In genomic region chr13:64429328-64429727, GRCm38 (mm10) we compare ENCODE assay signal across 10 mouse cellular contexts. TPM values are rescaled to one million over a fixed set of nuclear protein-coding genes. Genes with fewer than 3 reads are reported as not detected.
A peak's percentile ranks its signal among the peaks of the same experiment; 100 is the strongest.
DNase-seq lines count a peak whose midpoint lies in the region; ATAC-seq and TF ChIP-seq lines count a peak whose summit lies in the region.
"Had no signal": no experiment of that assay in that cellular context is flagged by ENCODE, and none has a peak within 500 bp of the region (broad histone marks: within the 10 kb centered on the region; RNA-seq: fewer than 3 reads in every experiment).

No protein-coding gene starts in this region.

- WGBS in kidney, postnatal 0 days: 0% methylated on average over 1 of the region's 1 CpGs

- H3K4me2 ChIP-seq in kidney, postnatal 0 days (ENCODE audit: low read length): no peak overlapping the region
- H3K4me2 ChIP-seq: intestine, embryonic 15.5 days had no signal

- H3K4me1 ChIP-seq in kidney, postnatal 0 days (replicated peaks; ENCODE audit: insufficient read depth, low read length): 0 out of 2 replicates have a peak, but pooled peaks cover 3% of the 10 kb centered on the region

- ATAC-seq in kidney, postnatal 0 days (replicated peaks; ENCODE audit: low FRiP score, low read depth): no peak
- ATAC-seq: activated CD4-positive, CD25-positive, alpha-beta regulatory T cell, adult 4 months; intestine, embryonic 15.5 days had no signal

- no peak overlapping the region for H3K9ac ChIP-seq in kidney, postnatal 0 days (ENCODE audit: low read depth, low read length)
- H3K9ac ChIP-seq: intestine, embryonic 15.5 days had no signal

- H3K27ac ChIP-seq in kidney, postnatal 0 days: no peak overlapping the region
- H3K27ac ChIP-seq: intestine, embryonic 15.5 days had no signal

- peak; percentile 66 for TF ChIP-seq CTCF in kidney, postnatal 0 days (IDR thresholded peaks at IDR 0.05; ENCODE audit: low read depth)

- H3K4me3 ChIP-seq in kidney, postnatal 0 days (replicated peaks; ENCODE audit: low read depth, low read length): no peak overlapping the region
- H3K4me3 ChIP-seq: intestine, embryonic 15.5 days had no signal

- peak; percentile 21 to 25 for DNase-seq in cerebellum, postnatal 10 days
- DNase-seq in cerebellum, adult 9-10 months: no peak
- DNase-seq in kidney, postnatal 0 days (ENCODE audit: low spot score): peak; percentile 44
- no peak for DNase-seq in kidney, adult 18-20 months
- DNase-seq in thymus, postnatal 14 days: peak; percentile 50
- DNase-seq in thymus, postnatal 25 days: no peak
- no peak for DNase-seq in adrenal gland, postnatal 14 days
- DNase-seq in gastrocnemius, postnatal 25 days: no peak

- no peaks in the 10 kb centered on the region for H3K27me3 ChIP-seq in kidney, postnatal 0 days (ENCODE audit: insufficient read depth, low read length)
- H3K27me3 ChIP-seq: intestine, embryonic 15.5 days had no signal

- H3K9me3 ChIP-seq in kidney, postnatal 0 days (replicated peaks; ENCODE audit: low read length): no peaks in the 10 kb centered on the region
- H3K9me3 ChIP-seq: intestine, embryonic 15.5 days had no signal

- H3K36me3 ChIP-seq in kidney, postnatal 0 days (ENCODE audit: insufficient read depth, low read length): no peaks in the 10 kb centered on the region
- H3K36me3 ChIP-seq: intestine, embryonic 15.5 days had no signal

RNA-seq across cellular contexts. Expression of gene Cdk20, which starts 2.8 kb away (rescaled TPM):
- 6.6 and 8.1 TPM in 2 replicates for polyA plus RNA-seq in kidney, postnatal 0 days (2015; fragmentation: Nextera tagmentation; extraction: Ambion mirVana)
- 4.3 and 5.1 TPM in 2 replicates for total RNA-seq in adrenal gland, postnatal 14 days (2021)
- total RNA-seq in gastrocnemius, postnatal 25 days (2021): 1 to 10 TPM; 2.8 to 3.4 TPM

RNA-seq across cellular contexts. Expression of gene Ctsl, which starts 58.6 kb away (rescaled TPM):
- polyA plus RNA-seq in kidney, postnatal 0 days (2015; fragmentation: Nextera tagmentation; extraction: Ambion mirVana): 482 and 514 TPM in 2 replicates
- 306 and 371 TPM in 2 replicates for total RNA-seq in adrenal gland, postnatal 14 days (2021)
- 100 to 1,000 TPM; 120 to 147 TPM for total RNA-seq in gastrocnemius, postnatal 25 days (2021)

Comparison
In these comparisons a context has a peak if more than half of its experiments do, and no peak if none do; other contexts are left out.
1. DNase-seq: peak in cerebellum, postnatal 10 days (2 of 2), kidney, postnatal 0 days (single experiment) and thymus, postnatal 14 days (single experiment); none in cerebellum, adult 9-10 months (single experiment), kidney, adult 18-20 months (single experiment), thymus, postnatal 25 days (single experiment), adrenal gland, postnatal 14 days (single experiment) and gastrocnemius, postnatal 25 days (single experiment).